Mouse (Mus musculus): ENCODE data around the gene Olfr834. TPM values are rescaled to one million over a fixed set of nuclear protein-coding genes. Genes with fewer than 3 reads are reported as not detected.

Gene Olfr834
- polyA plus RNA-seq (2017; shearing (Covaris generic)): not detected

DNA sequence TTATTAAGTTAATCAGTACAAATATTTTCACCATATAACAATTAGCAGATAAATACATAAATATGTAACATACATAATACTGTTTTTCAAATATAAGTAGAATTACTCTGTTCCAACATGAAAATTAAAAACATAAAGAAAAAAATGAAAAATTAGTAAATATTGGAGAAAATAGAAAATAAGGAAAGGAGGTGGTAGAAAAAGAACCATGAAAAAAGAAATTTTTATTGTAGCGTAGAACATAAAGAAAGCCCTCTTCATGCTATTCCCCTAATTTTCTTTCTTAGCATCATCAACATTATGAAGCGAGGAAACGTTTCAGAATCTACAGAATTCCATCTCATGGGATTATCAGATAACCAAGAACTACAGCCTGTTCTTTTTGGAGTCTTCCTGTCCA, at the start of gene Olfr834:
Gene Olfr834 (plus strand): TSS at position 301 of the 400 bp plus-strand sequence.

DNA sequence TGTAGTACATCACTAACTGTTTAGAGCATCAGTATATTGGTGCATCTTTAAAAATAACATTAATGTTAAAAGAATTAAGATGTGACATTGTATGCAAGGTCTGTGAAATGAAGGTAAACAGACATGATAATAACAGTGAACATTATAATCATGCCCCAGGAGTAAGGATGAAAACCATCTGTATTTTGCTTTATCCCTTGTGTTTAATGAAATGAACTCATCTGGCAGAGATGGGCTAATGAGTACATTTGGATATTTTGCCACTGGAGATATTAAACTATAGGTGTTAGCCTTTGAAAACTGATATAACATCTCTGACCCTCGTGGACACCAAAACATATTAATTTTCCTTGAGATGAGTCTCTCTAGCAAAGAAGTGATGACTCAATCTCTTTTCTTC, 44.6 kb downstream of the Olfr834 start, which contains the start of gene Olfr835:
Gene Olfr835 (plus strand): TSS at position 301 of the 400 bp plus-strand sequence.

Other genes starting within 250 kb of the Olfr834 start
- not detected for gene Olfr24, start 224.0 kb upstream of the Olfr834 start, polyA plus RNA-seq (2017; shearing (Covaris generic))
- not detected for gene Olfr828, start 168.5 kb upstream of the Olfr834 start, polyA plus RNA-seq (2017; shearing (Covaris generic))
- not detected for gene Olfr829, start 133.1 kb upstream of the Olfr834 start, polyA plus RNA-seq (2017; shearing (Covaris generic))
- gene Olfr830, start 113.3 kb upstream of the Olfr834 start, polyA plus RNA-seq (2017; shearing (Covaris generic)): not detected
- gene Olfr832, start 50.9 kb upstream of the Olfr834 start, polyA plus RNA-seq (2017; shearing (Covaris generic)): not detected
- not detected for gene Olfr835, start 44.7 kb downstream of the Olfr834 start, polyA plus RNA-seq (2017; shearing (Covaris generic))
- gene Olfr836, start 132.4 kb downstream of the Olfr834 start, polyA plus RNA-seq (2017; shearing (Covaris generic)): not detected
- gene Olfr837, start 148.3 kb downstream of the Olfr834 start, polyA plus RNA-seq (2017; shearing (Covaris generic)): not detected
- gene Olfr839-ps1, start 189.3 kb downstream of the Olfr834 start, polyA plus RNA-seq (2017; shearing (Covaris generic)): not detected

Measured in inflammation-experienced regulatory T-cells, adult 16 weeks (primary cell).